Mouse (Mus musculus): Measurements from ENCODE around the gene Btg4. TPM values are rescaled to one million over a fixed set of nuclear protein-coding genes. Genes with fewer than 3 reads are reported as not detected.

Gene Btg4
- not detected in 2 replicates for polyA plus RNA-seq (2012; rRNA removed)

DNA sequence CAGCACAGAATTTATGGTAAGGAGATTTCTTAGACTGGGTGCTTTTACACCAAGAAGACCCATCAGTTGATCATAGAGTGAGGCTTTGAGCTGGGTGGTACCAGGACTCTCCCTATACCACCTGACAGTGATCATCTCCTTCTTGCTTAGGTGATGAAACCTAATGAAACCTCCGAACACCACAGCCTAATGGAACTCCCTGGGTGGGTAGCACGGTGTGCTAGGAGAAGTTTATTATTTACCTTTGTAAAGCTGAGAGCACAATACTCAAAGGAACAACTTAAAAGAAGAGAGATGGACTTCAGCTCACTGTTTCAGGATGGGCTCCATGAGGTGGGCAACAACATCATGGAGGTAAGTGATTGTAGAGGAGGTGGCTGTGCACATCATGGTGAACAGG, at the start of gene Btg4:
Gene Btg4 (plus strand): TSS at position 301 of the 400 bp plus-strand sequence.
- Histone ChIP-seq H3K27me3 (replicated peaks; ENCODE audit: control insufficient read depth, insufficient read depth, low read length) (no peaks in the 10 kb centered on the region), H3K36me3 (ENCODE audit: control insufficient read depth, insufficient read depth, low read length) (no peaks in the 10 kb centered on the region), H3K4me3 (ENCODE audit: insufficient read depth, low read depth, low read length) (no peak within 1 kb of the TSS), H3K27ac (ENCODE audit: insufficient read depth, low read depth, low read length) (no peak within 1 kb of the TSS), H3K4me1 (ENCODE audit: control insufficient read depth, insufficient read depth, low read length) (no peaks in the 10 kb centered on the region)
- TF ChIP-seq CTCF (conservative IDR thresholded peaks at IDR 0.05; ENCODE audit: insufficient read depth, insufficient read length, low read depth, low read length) (no peak), POLR2A (IDR thresholded peaks at IDR 0.05; ENCODE audit: low read depth, low read length) (no peak)
- DNase-seq: no peak
- 86% methylated on average over 2 of the region's 2 CpGs for WGBS

GRCm38 (mm10) chr9:51013644-51014043, 47.1 kb upstream of the Btg4 start:
- Histone ChIP-seq H3K27ac (ENCODE audit: insufficient read depth, low read depth, low read length) (no peak overlapping the region), H3K4me1 (ENCODE audit: control insufficient read depth, insufficient read depth, low read length) (no peaks in the 10 kb centered on the region), H3K4me3 (ENCODE audit: insufficient read depth, low read depth, low read length) (no peak overlapping the region), H3K27me3 (replicated peaks; ENCODE audit: control insufficient read depth, insufficient read depth, low read length) (0 out of 2 replicates have a peak, but pooled peaks cover 1% of the 10 kb centered on the region), H3K36me3 (ENCODE audit: control insufficient read depth, insufficient read depth, low read length) (no peaks in the 10 kb centered on the region)
- no peak for DNase-seq
- TF ChIP-seq CTCF (conservative IDR thresholded peaks at IDR 0.05; ENCODE audit: insufficient read depth, insufficient read length, low read depth, low read length) (no peak), POLR2A (IDR thresholded peaks at IDR 0.05; ENCODE audit: low read depth, low read length) (no peak)
- WGBS: 92% methylated on average over 1 of the region's 1 CpGs

DNA sequence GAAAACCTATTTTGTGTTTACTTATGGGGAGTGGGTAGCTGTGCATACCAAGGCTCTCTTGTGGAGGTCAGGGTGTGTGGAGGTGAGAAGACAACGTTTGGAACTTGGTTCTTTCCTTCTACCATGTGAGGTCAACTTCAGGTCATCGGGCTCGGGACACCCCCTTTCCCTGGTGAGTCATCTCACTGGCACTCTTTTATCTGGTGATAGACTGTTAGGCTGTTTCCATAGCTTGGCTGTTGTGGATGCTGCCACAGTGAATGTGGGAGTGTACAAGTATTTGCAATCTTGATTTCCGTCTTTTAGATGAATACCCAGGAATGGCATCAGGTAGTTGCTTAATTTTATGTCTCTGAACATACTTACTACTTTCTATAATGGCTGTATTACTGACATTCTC, 45.0 kb upstream of the Btg4 start:
- Histone ChIP-seq H3K27me3 (replicated peaks; ENCODE audit: control insufficient read depth, insufficient read depth, low read length) (0 out of 2 replicates have a peak, but pooled peaks cover 1% of the 10 kb centered on the region), H3K36me3 (ENCODE audit: control insufficient read depth, insufficient read depth, low read length) (no peaks in the 10 kb centered on the region), H3K4me3 (ENCODE audit: insufficient read depth, low read depth, low read length) (no peak overlapping the region), H3K27ac (ENCODE audit: insufficient read depth, low read depth, low read length) (no peak overlapping the region), H3K4me1 (ENCODE audit: control insufficient read depth, insufficient read depth, low read length) (no peaks in the 10 kb centered on the region)
- TF ChIP-seq CTCF (conservative IDR thresholded peaks at IDR 0.05; ENCODE audit: insufficient read depth, insufficient read length, low read depth, low read length) (no peak), POLR2A (IDR thresholded peaks at IDR 0.05; ENCODE audit: low read depth, low read length) (no peak)
- DNase-seq: no peak
- 34% methylated on average over 4 of the region's 4 CpGs for WGBS

GRCm38 (mm10) chr9:51019670-51020069, 41.0 kb upstream of the Btg4 start:
- 79% methylated on average over 7 of the region's 7 CpGs for WGBS
- no peak overlapping the region for H3K4me3 ChIP-seq (ENCODE audit: insufficient read depth, low read depth, low read length)
- TF ChIP-seq POLR2A (IDR thresholded peaks at IDR 0.05; ENCODE audit: low read depth, low read length) (no peak), CTCF (conservative IDR thresholded peaks at IDR 0.05; ENCODE audit: insufficient read depth, insufficient read length, low read depth, low read length) (no peak)
- H3K27me3 ChIP-seq (replicated peaks; ENCODE audit: control insufficient read depth, insufficient read depth, low read length): 0 out of 2 replicates have a peak, but pooled peaks cover 1% of the 10 kb centered on the region
- no peak overlapping the region for H3K27ac ChIP-seq (ENCODE audit: insufficient read depth, low read depth, low read length)
- no peaks in the 10 kb centered on the region for H3K4me1 ChIP-seq (ENCODE audit: control insufficient read depth, insufficient read depth, low read length)
- H3K36me3 ChIP-seq (ENCODE audit: control insufficient read depth, insufficient read depth, low read length): no peaks in the 10 kb centered on the region
- no peak for DNase-seq

DNA sequence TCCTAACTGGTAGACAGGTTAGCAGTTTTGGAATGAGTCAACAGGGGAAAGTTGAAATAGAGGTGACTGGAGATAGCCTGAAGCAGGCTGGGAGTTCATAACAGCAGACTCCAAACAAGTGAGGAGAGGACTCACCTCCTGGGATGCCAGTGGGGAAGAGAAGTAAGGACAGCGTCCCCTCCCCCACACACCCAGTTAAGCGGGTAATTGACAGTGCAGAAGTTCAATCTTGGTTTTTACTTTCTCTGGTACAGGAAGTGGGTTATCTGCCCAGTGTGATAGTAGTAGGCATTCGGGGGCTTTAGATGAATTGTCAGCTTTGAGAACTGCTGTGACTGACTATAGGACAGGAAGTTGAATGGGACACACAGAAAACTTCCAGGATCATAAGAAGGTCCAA, 40.4 kb upstream of the Btg4 start:
- WGBS: 67% methylated on average over 3 of the region's 3 CpGs
- 0 out of 2 replicates have a peak, but pooled peaks cover 1% of the 10 kb centered on the region for H3K27me3 ChIP-seq (replicated peaks; ENCODE audit: control insufficient read depth, insufficient read depth, low read length)
- DNase-seq: no peak
- H3K27ac ChIP-seq (ENCODE audit: insufficient read depth, low read depth, low read length): no peak overlapping the region
- no peaks in the 10 kb centered on the region for H3K36me3 ChIP-seq (ENCODE audit: control insufficient read depth, insufficient read depth, low read length)
- TF ChIP-seq CTCF (conservative IDR thresholded peaks at IDR 0.05; ENCODE audit: insufficient read depth, insufficient read length, low read depth, low read length): no peak
- no peak for TF ChIP-seq POLR2A (IDR thresholded peaks at IDR 0.05; ENCODE audit: low read depth, low read length)
- H3K4me3 ChIP-seq (ENCODE audit: insufficient read depth, low read depth, low read length): no peak overlapping the region
- H3K4me1 ChIP-seq (ENCODE audit: control insufficient read depth, insufficient read depth, low read length): no peaks in the 10 kb centered on the region

- Histone ChIP-seq H3K4me3 (ENCODE audit: insufficient read depth, low read depth, low read length) (no peak overlapping the region), H3K27me3 (replicated peaks; ENCODE audit: control insufficient read depth, insufficient read depth, low read length) (0 out of 2 replicates have a peak, but pooled peaks cover 1% of the 10 kb centered on the region), H3K4me1 (ENCODE audit: control insufficient read depth, insufficient read depth, low read length) (no peaks in the 10 kb centered on the region), H3K27ac (ENCODE audit: insufficient read depth, low read depth, low read length) (no peak overlapping the region; the same call in 1 of the 2 replicates), H3K36me3 (ENCODE audit: control insufficient read depth, insufficient read depth, low read length) (no peaks in the 10 kb centered on the region)
- 67% methylated on average over 4 of the region's 4 CpGs for WGBS
- TF ChIP-seq POLR2A (IDR thresholded peaks at IDR 0.05; ENCODE audit: low read depth, low read length): no peak
- TF ChIP-seq CTCF (conservative IDR thresholded peaks at IDR 0.05; ENCODE audit: insufficient read depth, insufficient read length, low read depth, low read length): no peak
- peak; percentile 4 for DNase-seq
Measured at GRCm38 (mm10) chr9:51021123-51021795, 39.4 kb upstream of the Btg4 start.

GRCm38 (mm10) chr9:51026952-51027351, 33.7 kb upstream of the Btg4 start:
- Histone ChIP-seq H3K27ac (ENCODE audit: insufficient read depth, low read depth, low read length) (no peak overlapping the region), H3K36me3 (ENCODE audit: control insufficient read depth, insufficient read depth, low read length) (no peaks in the 10 kb centered on the region), H3K4me3 (ENCODE audit: insufficient read depth, low read depth, low read length) (no peak overlapping the region), H3K4me1 (ENCODE audit: control insufficient read depth, insufficient read depth, low read length) (no peaks in the 10 kb centered on the region), H3K27me3 (replicated peaks; ENCODE audit: control insufficient read depth, insufficient read depth, low read length) (no peaks in the 10 kb centered on the region)
- 82% methylated on average over 1 of the region's 1 CpGs for WGBS
- DNase-seq: no peak
- TF ChIP-seq CTCF (conservative IDR thresholded peaks at IDR 0.05; ENCODE audit: insufficient read depth, insufficient read length, low read depth, low read length): no peak
- TF ChIP-seq POLR2A (IDR thresholded peaks at IDR 0.05; ENCODE audit: low read depth, low read length): no peak
